Mouse (Mus musculus): ENCODE measurements at regions not wholly inside any gene's neighbourhood (a gene's known extent, or its start where the extent isn't known, plus 50 kb on each side); places are given as distances from the start of the nearest gene placed in this dataset.

- H3K4me3 ChIP-seq (ENCODE audit: insufficient read depth, low read length) = no peak overlapping the region
- no peaks in the 10 kb centered on the region; the same call in 1 of the 2 replicates for H3K4me1 ChIP-seq (ENCODE audit: control insufficient read depth, insufficient read depth, low read length)
- no peak for TF ChIP-seq POLR2A (IDR thresholded peaks at IDR 0.05; ENCODE audit: low read depth, low read length)
- no peak for TF ChIP-seq CTCF (IDR thresholded peaks at IDR 0.05; ENCODE audit: borderline replicate concordance, insufficient read depth, low read length)
- no peak overlapping the region for H3K27ac ChIP-seq (ENCODE audit: insufficient read depth, low read length)
Observed at GRCm38 (mm10) chr11:64579826-64580225, 143.4 kb upstream of the F930015N05Rik start.

GRCm38 (mm10) chr11:64586056-64586455 is 149.6 kb upstream of the F930015N05Rik start:
- TF ChIP-seq POLR2A (IDR thresholded peaks at IDR 0.05; ENCODE audit: low read depth, low read length) = no peak
- TF ChIP-seq CTCF (IDR thresholded peaks at IDR 0.05; ENCODE audit: borderline replicate concordance, insufficient read depth, low read length) = no peak
- H3K27ac ChIP-seq (ENCODE audit: insufficient read depth, low read length) = no peak overlapping the region
- no peak overlapping the region for H3K4me3 ChIP-seq (ENCODE audit: insufficient read depth, low read length)
- H3K4me1 ChIP-seq (ENCODE audit: control insufficient read depth, insufficient read depth, low read length) = no peaks in the 10 kb centered on the region

GRCm38 (mm10) chr11:64587034-64587710 is 150.7 kb upstream of the F930015N05Rik start:
- Histone ChIP-seq H3K4me3 (ENCODE audit: insufficient read depth, low read length) (no peak overlapping the region), H3K27ac (ENCODE audit: insufficient read depth, low read length) (no peak overlapping the region), H3K4me1 (ENCODE audit: control insufficient read depth, insufficient read depth, low read length) (no peaks in the 10 kb centered on the region)
- TF ChIP-seq POLR2A (IDR thresholded peaks at IDR 0.05; ENCODE audit: low read depth, low read length) (no peak), CTCF (IDR thresholded peaks at IDR 0.05; ENCODE audit: borderline replicate concordance, insufficient read depth, low read length) (no peak)

GRCm38 (mm10) chr11:64587751-64588600 is 151.5 kb upstream of the F930015N05Rik start:
- Histone ChIP-seq H3K4me1 (ENCODE audit: control insufficient read depth, insufficient read depth, low read length) (no peaks in the 10 kb centered on the region), H3K27ac (ENCODE audit: insufficient read depth, low read length) (no peak overlapping the region), H3K4me3 (ENCODE audit: insufficient read depth, low read length) (no peak overlapping the region)
- TF ChIP-seq CTCF (IDR thresholded peaks at IDR 0.05; ENCODE audit: borderline replicate concordance, insufficient read depth, low read length) (no peak), POLR2A (IDR thresholded peaks at IDR 0.05; ENCODE audit: low read depth, low read length) (no peak)

GRCm38 (mm10) chr11:64588601-64588989 is 152.1 kb upstream of the F930015N05Rik start:
- H3K4me1 ChIP-seq (ENCODE audit: control insufficient read depth, insufficient read depth, low read length) = no peaks in the 10 kb centered on the region
- TF ChIP-seq POLR2A (IDR thresholded peaks at IDR 0.05; ENCODE audit: low read depth, low read length) (no peak), CTCF (IDR thresholded peaks at IDR 0.05; ENCODE audit: borderline replicate concordance, insufficient read depth, low read length) (no peak)
- no peak overlapping the region for H3K27ac ChIP-seq (ENCODE audit: insufficient read depth, low read length)
- H3K4me3 ChIP-seq (ENCODE audit: insufficient read depth, low read length) = no peak overlapping the region

- no peak overlapping the region for H3K4me3 ChIP-seq (ENCODE audit: insufficient read depth, low read length)
- TF ChIP-seq POLR2A (IDR thresholded peaks at IDR 0.05; ENCODE audit: low read depth, low read length) = no peak
- no peak for TF ChIP-seq CTCF (IDR thresholded peaks at IDR 0.05; ENCODE audit: borderline replicate concordance, insufficient read depth, low read length)
- no peak overlapping the region for H3K27ac ChIP-seq (ENCODE audit: insufficient read depth, low read length)
- H3K4me1 ChIP-seq (ENCODE audit: control insufficient read depth, insufficient read depth, low read length) = no peaks in the 10 kb centered on the region
Observed at GRCm38 (mm10) chr11:64589026-64589425, 152.6 kb upstream of the F930015N05Rik start.

- Histone ChIP-seq H3K27ac (ENCODE audit: insufficient read depth, low read length) (no peak overlapping the region), H3K4me1 (ENCODE audit: control insufficient read depth, insufficient read depth, low read length) (no peaks in the 10 kb centered on the region), H3K4me3 (ENCODE audit: insufficient read depth, low read length) (no peak overlapping the region)
- no peak for TF ChIP-seq CTCF (IDR thresholded peaks at IDR 0.05; ENCODE audit: borderline replicate concordance, insufficient read depth, low read length)
- TF ChIP-seq POLR2A (IDR thresholded peaks at IDR 0.05; ENCODE audit: low read depth, low read length) = no peak
Observed at GRCm38 (mm10) chr11:64590091-64590490, 153.6 kb upstream of the F930015N05Rik start.

GRCm38 (mm10) chr11:64592253-64592652 is 155.8 kb upstream of the F930015N05Rik start:
- TF ChIP-seq POLR2A (IDR thresholded peaks at IDR 0.05; ENCODE audit: low read depth, low read length) = no peak
- no peak overlapping the region for H3K27ac ChIP-seq (ENCODE audit: insufficient read depth, low read length)
- no peak overlapping the region for H3K4me3 ChIP-seq (ENCODE audit: insufficient read depth, low read length)
- H3K4me1 ChIP-seq (ENCODE audit: control insufficient read depth, insufficient read depth, low read length) = no peaks in the 10 kb centered on the region

- 0 out of 2 replicates have a peak, but pooled peaks cover 4% of the 10 kb centered on the region for H3K4me1 ChIP-seq (ENCODE audit: control insufficient read depth, insufficient read depth, low read length)
- TF ChIP-seq CTCF (IDR thresholded peaks at IDR 0.05; ENCODE audit: borderline replicate concordance, insufficient read depth, low read length) (no peak), POLR2A (IDR thresholded peaks at IDR 0.05; ENCODE audit: low read depth, low read length) (no peak)
- no peak overlapping the region for H3K27ac ChIP-seq (ENCODE audit: insufficient read depth, low read length)
- no peak overlapping the region for H3K4me3 ChIP-seq (ENCODE audit: insufficient read depth, low read length)
Observed at GRCm38 (mm10) chr11:64597305-64597704, 160.9 kb upstream of the F930015N05Rik start.

GRCm38 (mm10) chr11:64599178-64599577 is 162.7 kb upstream of the F930015N05Rik start:
- TF ChIP-seq CTCF (IDR thresholded peaks at IDR 0.05; ENCODE audit: borderline replicate concordance, insufficient read depth, low read length) (no peak), POLR2A (IDR thresholded peaks at IDR 0.05; ENCODE audit: low read depth, low read length) (no peak)
- Histone ChIP-seq H3K4me1 (ENCODE audit: control insufficient read depth, insufficient read depth, low read length) (0 out of 2 replicates have a peak, but pooled peaks cover 4% of the 10 kb centered on the region), H3K27ac (ENCODE audit: insufficient read depth, low read length) (no peak overlapping the region), H3K4me3 (ENCODE audit: insufficient read depth, low read length) (no peak overlapping the region)

Measured in embryonic fibroblast, embryonic 13.5 days (primary cell).